Mouse (Mus musculus): ENCODE measurements around the gene Map3k11. TPM values are rescaled to one million over a fixed set of nuclear protein-coding genes. Genes with fewer than 3 reads are reported as not detected.

Gene Map3k11
- total and polyA plus RNA-seq, 3 experiments, result 22.2 to 145 (median 23.3) TPM

DNA sequence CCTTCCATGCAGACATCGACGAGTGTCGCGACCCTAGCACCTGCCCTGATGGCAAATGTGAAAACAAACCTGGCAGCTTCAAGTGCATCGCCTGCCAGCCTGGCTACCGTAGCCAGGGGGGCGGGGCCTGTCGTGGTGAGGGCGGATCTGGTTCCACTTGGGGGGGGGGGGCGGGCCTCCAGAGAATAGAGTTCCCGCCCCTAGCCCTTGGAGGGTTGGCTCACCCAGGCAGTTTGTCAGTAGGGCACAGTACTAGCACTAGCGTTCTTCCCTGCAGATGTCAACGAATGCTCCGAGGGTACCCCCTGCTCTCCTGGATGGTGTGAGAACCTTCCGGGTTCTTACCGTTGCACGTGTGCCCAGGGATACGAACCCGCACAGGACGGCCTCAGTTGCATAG lies 63.2 kb downstream of the Map3k11 start:
- no peak overlapping the region for H3K4me3 ChIP-seq (ENCODE audit: low read depth, low read length)
- peaks cover 18% of the 10 kb centered on the region for H3K4me1 ChIP-seq (ENCODE audit: insufficient read depth, low read depth, low read length)
- ATAC-seq (ENCODE audit: extremely low read depth, insufficient number of reproducible peaks, low FRiP score, poor library complexity, severe bottlenecking), result no peak
- H3K27me3 ChIP-seq (ENCODE audit: insufficient read depth, low read length), result peaks cover 68% of the 10 kb centered on the region
- no peaks in the 10 kb centered on the region for H3K9me3 ChIP-seq (replicated peaks)
- no peak for DNase-seq (ENCODE audit: low spot score)
- peaks cover 3% of the 10 kb centered on the region for H3K36me3 ChIP-seq (replicated peaks)
- TF ChIP-seq CTCF (IDR thresholded peaks at IDR 0.05; ENCODE audit: low read depth, low read length), result no peak

Other genes with a start within 250 kb of the Map3k11 start
Only the 20 nearest of the 26 such genes appear.
- gene Efemp2, start 214.8 kb upstream of the Map3k11 start, total RNA-seq (2014; fragmentation: Nextera tagmentation), result 4.1 and 6.7 TPM in 2 replicates
- gene Efemp2, start 214.8 kb upstream of the Map3k11 start, total RNA-seq (2017), result 4.6 and 6.6 TPM in 2 replicates
- 3.0 and 3.1 TPM in 2 replicates for gene Efemp2, start 214.8 kb upstream of the Map3k11 start, polyA plus RNA-seq (2012)
- gene Mus81, start 200.3 kb upstream of the Map3k11 start, total RNA-seq (2014; fragmentation: Nextera tagmentation), result 16.8 and 38.0 TPM in 2 replicates
- gene Mus81, start 200.3 kb upstream of the Map3k11 start, total RNA-seq (2017), result 16.0 and 22.9 TPM in 2 replicates
- gene Mus81, start 200.3 kb upstream of the Map3k11 start, polyA plus RNA-seq (2012), result 17.1 and 19.5 TPM in 2 replicates
- 1,228 and 1,288 TPM in 2 replicates for gene Cfl1, start 198.3 kb upstream of the Map3k11 start, total RNA-seq (2014; fragmentation: Nextera tagmentation)
- 1,086 and 1,192 TPM in 2 replicates for gene Cfl1, start 198.3 kb upstream of the Map3k11 start, total RNA-seq (2017)
- gene Cfl1, start 198.3 kb upstream of the Map3k11 start, polyA plus RNA-seq (2012), result 853 and 1,308 TPM in 2 replicates
- gene 1700020D05Rik, start 185.0 kb upstream of the Map3k11 start, total RNA-seq (2014; fragmentation: Nextera tagmentation), result 0.73 and 4.0 TPM in 2 replicates
- 2.1 and 2.7 TPM in 2 replicates for gene 1700020D05Rik, start 185.0 kb upstream of the Map3k11 start, total RNA-seq (2017)
- gene 1700020D05Rik, start 185.0 kb upstream of the Map3k11 start, polyA plus RNA-seq (2012), result 0.12 and 0.36 TPM in 2 replicates
- gene Snx32, start 178.2 kb upstream of the Map3k11 start, total RNA-seq (2014; fragmentation: Nextera tagmentation), result 9.8 and 12.6 TPM in 2 replicates
- 12.0 and 13.3 TPM in 2 replicates for gene Snx32, start 178.2 kb upstream of the Map3k11 start, total RNA-seq (2017)
- gene Snx32, start 178.2 kb upstream of the Map3k11 start, polyA plus RNA-seq (2012), result 1.6 and 2.0 TPM in 2 replicates
- not detected in 2 replicates for gene Ovol1, start 128.1 kb upstream of the Map3k11 start, total RNA-seq (2014; fragmentation: Nextera tagmentation)
- gene Ovol1, start 128.1 kb upstream of the Map3k11 start, total RNA-seq (2017), result 0.05 and 0.06 TPM in 2 replicates
- not detected in 2 replicates for gene Ovol1, start 128.1 kb upstream of the Map3k11 start, polyA plus RNA-seq (2012)
- 8.5 and 11.0 TPM in 2 replicates for gene Ap5b1, start 120.7 kb upstream of the Map3k11 start, total RNA-seq (2014; fragmentation: Nextera tagmentation)
- 5.5 and 6.5 TPM in 2 replicates for gene Ap5b1, start 120.7 kb upstream of the Map3k11 start, total RNA-seq (2017)
- gene Ap5b1, start 120.7 kb upstream of the Map3k11 start, polyA plus RNA-seq (2012), result 15.5 and 16.4 TPM in 2 replicates
- 19.7 and 30.8 TPM in 2 replicates for gene Rnaseh2c, start 86.9 kb upstream of the Map3k11 start, total RNA-seq (2014; fragmentation: Nextera tagmentation)
- 75.5 and 103 TPM in 2 replicates for gene Rnaseh2c, start 86.9 kb upstream of the Map3k11 start, total RNA-seq (2017)
- gene Rnaseh2c, start 86.9 kb upstream of the Map3k11 start, polyA plus RNA-seq (2012), result 277 and 315 TPM in 2 replicates
- 40.1 and 43.0 TPM in 2 replicates for gene Kat5, start 78.5 kb upstream of the Map3k11 start, total RNA-seq (2014; fragmentation: Nextera tagmentation)
- gene Kat5, start 78.5 kb upstream of the Map3k11 start, total RNA-seq (2017), result 100 and 106 TPM in 2 replicates
- 81.9 and 86.0 TPM in 2 replicates for gene Kat5, start 78.5 kb upstream of the Map3k11 start, polyA plus RNA-seq (2012)
- 43.2 and 60.7 TPM in 2 replicates for gene Rela, start 51.3 kb upstream of the Map3k11 start, total RNA-seq (2014; fragmentation: Nextera tagmentation)
- gene Rela, start 51.3 kb upstream of the Map3k11 start, total RNA-seq (2017), result 33.0 and 37.9 TPM in 2 replicates
- gene Rela, start 51.3 kb upstream of the Map3k11 start, polyA plus RNA-seq (2012), result 77.0 and 108 TPM in 2 replicates
- 14.9 and 33.7 TPM in 2 replicates for gene Sipa1, start 25.0 kb upstream of the Map3k11 start, total RNA-seq (2014; fragmentation: Nextera tagmentation)
- gene Sipa1, start 25.0 kb upstream of the Map3k11 start, total RNA-seq (2017), result 10.3 and 13.5 TPM in 2 replicates
- gene Sipa1, start 25.0 kb upstream of the Map3k11 start, polyA plus RNA-seq (2012), result 88.4 and 107 TPM in 2 replicates
- 50.7 and 51.0 TPM in 2 replicates for gene Pcnx3, start 166 bp downstream of the Map3k11 start, total RNA-seq (2014; fragmentation: Nextera tagmentation)
- gene Pcnx3, start 166 bp downstream of the Map3k11 start, total RNA-seq (2017), result 13.6 and 16.1 TPM in 2 replicates
- gene Pcnx3, start 166 bp downstream of the Map3k11 start, polyA plus RNA-seq (2012), result 178 and 200 TPM in 2 replicates
- not detected in 2 replicates for gene Kcnk7, start 15.6 kb downstream of the Map3k11 start, total RNA-seq (2014; fragmentation: Nextera tagmentation)
- not detected in 2 replicates for gene Kcnk7, start 15.6 kb downstream of the Map3k11 start, total RNA-seq (2017)
- gene Kcnk7, start 15.6 kb downstream of the Map3k11 start, polyA plus RNA-seq (2012), result 0.07 and 0.10 TPM in 2 replicates
- gene Ehbp1l1, start 37.6 kb downstream of the Map3k11 start, total RNA-seq (2014; fragmentation: Nextera tagmentation), result 20.8 and 34.1 TPM in 2 replicates
- gene Ehbp1l1, start 37.6 kb downstream of the Map3k11 start, total RNA-seq (2017), result 45.5 and 45.7 TPM in 2 replicates
- 85.9 and 88.3 TPM in 2 replicates for gene Ehbp1l1, start 37.6 kb downstream of the Map3k11 start, polyA plus RNA-seq (2012)
- gene Fam89b, start 40.9 kb downstream of the Map3k11 start, total RNA-seq (2014; fragmentation: Nextera tagmentation), result 20.0 and 23.4 TPM in 2 replicates
- gene Fam89b, start 40.9 kb downstream of the Map3k11 start, total RNA-seq (2017), result 21.9 and 27.8 TPM in 2 replicates
- gene Fam89b, start 40.9 kb downstream of the Map3k11 start, polyA plus RNA-seq (2012), result 56.7 and 58.5 TPM in 2 replicates
- not detected in 2 replicates for gene Ltbp3, start 52.2 kb downstream of the Map3k11 start, total RNA-seq (2014; fragmentation: Nextera tagmentation)
- gene Ltbp3, start 52.2 kb downstream of the Map3k11 start, total RNA-seq (2017), result 0.17 and 0.22 TPM in 2 replicates
- 0.13 TPM in 1 of 2 replicates, not detected in the other for gene Ltbp3, start 52.2 kb downstream of the Map3k11 start, polyA plus RNA-seq (2012)
- 27.7 and 37.5 TPM in 2 replicates for gene Scyl1, start 82.7 kb downstream of the Map3k11 start, total RNA-seq (2014; fragmentation: Nextera tagmentation)
- gene Scyl1, start 82.7 kb downstream of the Map3k11 start, total RNA-seq (2017), result 40.3 and 41.2 TPM in 2 replicates
- 65.6 and 72.6 TPM in 2 replicates for gene Scyl1, start 82.7 kb downstream of the Map3k11 start, polyA plus RNA-seq (2012)
- gene Frmd8, start 186.5 kb downstream of the Map3k11 start, total RNA-seq (2014; fragmentation: Nextera tagmentation), result 8.9 and 15.1 TPM in 2 replicates
- gene Frmd8, start 186.5 kb downstream of the Map3k11 start, total RNA-seq (2017), result 14.5 and 15.2 TPM in 2 replicates
- gene Frmd8, start 186.5 kb downstream of the Map3k11 start, polyA plus RNA-seq (2012), result 21.0 and 21.9 TPM in 2 replicates
- gene Slc25a45, start 189.1 kb downstream of the Map3k11 start, total RNA-seq (2014; fragmentation: Nextera tagmentation), result 3.5 and 6.4 TPM in 2 replicates
- 10.9 and 12.5 TPM in 2 replicates for gene Slc25a45, start 189.1 kb downstream of the Map3k11 start, total RNA-seq (2017)
- 0.68 and 0.93 TPM in 2 replicates for gene Slc25a45, start 189.1 kb downstream of the Map3k11 start, polyA plus RNA-seq (2012)
- gene Tigd3, start 205.4 kb downstream of the Map3k11 start, total RNA-seq (2014; fragmentation: Nextera tagmentation), result 0.90 and 2.1 TPM in 2 replicates
- gene Tigd3, start 205.4 kb downstream of the Map3k11 start, total RNA-seq (2017), result 2.0 and 2.4 TPM in 2 replicates
- 0.70 and 1.0 TPM in 2 replicates for gene Tigd3, start 205.4 kb downstream of the Map3k11 start, polyA plus RNA-seq (2012)